Mouse (Mus musculus) gastrocnemius, adult 8-10 months (tissue): Measurements from ENCODE around the gene Ezh1. TPM values are rescaled to one million over a fixed set of nuclear protein-coding genes. Genes with fewer than 3 reads are reported as not detected.

Source experiments
- DNase-seq, 2 experiments: peaks; one replicate each; pipeline ENCODE4 v3.0.0; 2022; ENCODE audit warnings: low spot score in 2 of 2
- total RNA-seq, 4 experiments: library from RNA; stranded (reverse); gene quantifications; 2 replicates each; pipeline ENCODE4 v1.2.4; 2022

The Ezh1 gene
- total RNA-seq, 4 experiments from 2014 or later = 24.3 to 31.0 (median 26.2) TPM

GRCm38 (mm10) chr11:101148751-101149150, 77.5 kb downstream of the Ezh1 start:
- no peak for DNase-seq

- DNase-seq = no peak
These were observed 79.9 kb downstream of the Ezh1 start for GRCm38 (mm10) chr11:101146377-101146776.

GRCm38 (mm10) chr11:101143338-101144225, 82.7 kb downstream of the Ezh1 start:
- no peak for DNase-seq

GRCm38 (mm10) chr11:101142215-101142967, 83.9 kb downstream of the Ezh1 start:
- no peak for DNase-seq

Other genes with a start within 250 kb of the Ezh1 start
- 10 to 100 TPM; 62.0 to 79.8 (median 66.8) TPM for gene Atp6v0a1, start 217.0 kb downstream of the Ezh1 start, total RNA-seq
- 1 to 10 TPM; 2.9 to 4.8 (median 4.0) TPM for gene Naglu, start 156.5 kb downstream of the Ezh1 start, total RNA-seq
- gene Hsd17b1, start 148.1 kb downstream of the Ezh1 start, total RNA-seq = under 1 TPM in 1 of 4 experiments, not detected in 3; 0.21 TPM
- 10 to 100 TPM in 1 of 4 experiments, 1 to 10 TPM in 3; 7.2 to 11.0 (median 8.5) TPM for gene Coasy, start 143.9 kb downstream of the Ezh1 start, total RNA-seq
- 10 to 100 TPM in 2 of 4 experiments, 1 to 10 TPM in 2; 8.0 to 12.3 (median 9.4) TPM for gene Mlx, start 139.2 kb downstream of the Ezh1 start, total RNA-seq
- gene Psmc3ip, start 131.0 kb downstream of the Ezh1 start, total RNA-seq = 1 to 10 TPM; 1.3 to 1.5 (median 1.4) TPM
- 10 to 100 TPM; 28.8 to 30.4 (median 30.1) TPM for gene Retreg3, start 106.6 kb downstream of the Ezh1 start, total RNA-seq
- 10 to 100 TPM; 23.2 to 27.9 (median 25.9) TPM for gene Tubg1, start 106.5 kb downstream of the Ezh1 start, total RNA-seq
- gene Tubg2, start 70.6 kb downstream of the Ezh1 start, total RNA-seq = 1 to 10 TPM; 2.9 to 3.6 (median 3.2) TPM
- 1 to 10 TPM in 1 of 4 experiments, under 1 TPM in 3; 0.67 to 1.3 (median 0.81) TPM for gene Cntnap1, start 55.9 kb downstream of the Ezh1 start, total RNA-seq
- 10 to 100 TPM; 25.6 to 38.5 (median 33.9) TPM for gene Plekhh3, start 55.1 kb downstream of the Ezh1 start, total RNA-seq
- gene Ccr10, start 51.0 kb downstream of the Ezh1 start, total RNA-seq = not detected
- 10 to 100 TPM; 19.3 to 28.6 (median 25.4) TPM for gene Ramp2, start 19.6 kb upstream of the Ezh1 start, total RNA-seq
- gene Vps25, start 27.2 kb upstream of the Ezh1 start, total RNA-seq = 10 to 100 TPM; 44.9 to 48.1 (median 47.2) TPM
- gene Wnk4, start 34.1 kb upstream of the Ezh1 start, total RNA-seq = under 1 TPM in 3 of 4 experiments, not detected in 1; 0.12 to 0.49 (median 0.32) TPM
- under 1 TPM in 3 of 4 experiments, not detected in 1; 0.29 to 0.53 (median 0.34) TPM for gene Cntd1, start 52.5 kb upstream of the Ezh1 start, total RNA-seq
- gene Coa3, start 52.7 kb upstream of the Ezh1 start, total RNA-seq = 10 to 100 TPM; 71.9 to 80.9 (median 76.5) TPM
- gene Becn1, start 75.8 kb upstream of the Ezh1 start, total RNA-seq = 100 to 1,000 TPM in 2 of 4 experiments, 10 to 100 TPM in 2; 86.0 to 113 (median 101) TPM
- 10 to 100 TPM; 59.5 to 80.8 (median 69.4) TPM for gene Psme3, start 89.8 kb upstream of the Ezh1 start, total RNA-seq
- gene Aoc2, start 98.6 kb upstream of the Ezh1 start, total RNA-seq = 1 to 10 TPM in 1 of 4 experiments, under 1 TPM in 3; 0.46 to 1.1 (median 0.59) TPM
- gene Aoc3, start 104.1 kb upstream of the Ezh1 start, total RNA-seq = 10 to 100 TPM in 1 of 4 experiments, 1 to 10 TPM in 3; 2.0 to 11.5 (median 5.1) TPM
- under 1 TPM in 1 of 4 experiments, not detected in 3; 0.16 TPM for gene G6pc, start 141.1 kb upstream of the Ezh1 start, total RNA-seq
- gene Aarsd1, start 191.2 kb upstream of the Ezh1 start, total RNA-seq = 10 to 100 TPM; 17.4 to 25.9 (median 25.2) TPM
- gene Gm27029, start 198.3 kb upstream of the Ezh1 start, total RNA-seq = 10 to 100 TPM in 2 of 4 experiments, 1 to 10 TPM in 2; 4.4 to 13.0 (median 8.2) TPM
- gene Rundc1, start 198.6 kb upstream of the Ezh1 start, total RNA-seq = 1 to 10 TPM; 7.7 to 8.5 (median 7.9) TPM
- gene Ptges3l, start 198.9 kb upstream of the Ezh1 start, total RNA-seq = 10 to 100 TPM; 82.1 to 86.1 (median 84.0) TPM
- 10 to 100 TPM; 20.8 to 47.8 (median 31.7) TPM for gene Rpl27, start 215.8 kb upstream of the Ezh1 start, total RNA-seq
- gene Ifi35, start 221.9 kb upstream of the Ezh1 start, total RNA-seq = 1 to 10 TPM; 7.4 to 9.7 (median 8.7) TPM
- 1 to 10 TPM; 2.4 to 3.9 (median 3.5) TPM for gene Rnd2, start 238.5 kb upstream of the Ezh1 start, total RNA-seq
- 10 to 100 TPM in 2 of 4 experiments, 1 to 10 TPM in 2; 7.9 to 14.0 (median 9.8) TPM for gene Vat1, start 239.8 kb upstream of the Ezh1 start, total RNA-seq